Mouse (Mus musculus): Measurements from ENCODE around the gene Syn3. TPM values are rescaled to one million over a fixed set of nuclear protein-coding genes. Genes with fewer than 3 reads are reported as not detected.

Syn3 gene
- polyA plus RNA-seq, 1 experiment from 2014 or later, result 24.8 TPM

GRCm38 (mm10) chr10:86340991-86341527, 157.6 kb downstream of the Syn3 start:
- no peak for ATAC-seq
- no peaks in the 10 kb centered on the region for H3K27me3 ChIP-seq (replicated peaks; ENCODE audit: control insufficient read depth, insufficient read depth, low read length)
- peaks cover 7% of the 10 kb centered on the region; the same call in 1 of the 2 replicates for H3K4me1 ChIP-seq (replicated peaks; ENCODE audit: control insufficient read depth, insufficient read depth, low read length)
- no peaks in the 10 kb centered on the region for H3K9me3 ChIP-seq (ENCODE audit: control insufficient read depth, low read length)
- WGBS, result 76% methylated on average over 3 of the region's 3 CpGs
- H3K36me3 ChIP-seq (ENCODE audit: control insufficient read depth, insufficient read depth), result no peaks in the 10 kb centered on the region
- H3K4me2 ChIP-seq (ENCODE audit: low read length), result no peak overlapping the region
- H3K9ac ChIP-seq (replicated peaks; ENCODE audit: low read depth, low read length), result no peak overlapping the region
- H3K4me3 ChIP-seq (replicated peaks; ENCODE audit: low read length), result no peak overlapping the region
- no peak overlapping the region for H3K27ac ChIP-seq (ENCODE audit: low read length)

GRCm38 (mm10) chr10:86340421-86340820, 158.3 kb downstream of the Syn3 start:
- no peak for ATAC-seq
- no peaks in the 10 kb centered on the region for H3K9me3 ChIP-seq (ENCODE audit: control insufficient read depth, low read length)
- no peaks in the 10 kb centered on the region for H3K27me3 ChIP-seq (replicated peaks; ENCODE audit: control insufficient read depth, insufficient read depth, low read length)
- H3K4me1 ChIP-seq (replicated peaks; ENCODE audit: control insufficient read depth, insufficient read depth, low read length), result peaks cover 7% of the 10 kb centered on the region; the same call in 1 of the 2 replicates
- no peak overlapping the region for H3K4me2 ChIP-seq (ENCODE audit: low read length)
- WGBS, result 69% methylated on average over 7 of the region's 7 CpGs
- H3K27ac ChIP-seq (ENCODE audit: low read length), result no peak overlapping the region
- H3K36me3 ChIP-seq (ENCODE audit: control insufficient read depth, insufficient read depth), result no peaks in the 10 kb centered on the region
- no peak overlapping the region for H3K4me3 ChIP-seq (replicated peaks; ENCODE audit: low read length)
- H3K9ac ChIP-seq (replicated peaks; ENCODE audit: low read depth, low read length), result no peak overlapping the region

GRCm38 (mm10) chr10:86339649-86340379, 158.9 kb downstream of the Syn3 start:
- no peak overlapping the region for H3K27ac ChIP-seq (ENCODE audit: low read length)
- no peak for ATAC-seq
- no peak overlapping the region for H3K4me3 ChIP-seq (replicated peaks; ENCODE audit: low read length)
- no peak overlapping the region for H3K4me2 ChIP-seq (ENCODE audit: low read length)
- H3K9me3 ChIP-seq (ENCODE audit: control insufficient read depth, low read length), result no peaks in the 10 kb centered on the region
- H3K36me3 ChIP-seq (ENCODE audit: control insufficient read depth, insufficient read depth), result no peaks in the 10 kb centered on the region
- no peaks in the 10 kb centered on the region for H3K27me3 ChIP-seq (replicated peaks; ENCODE audit: control insufficient read depth, insufficient read depth, low read length)
- H3K4me1 ChIP-seq (replicated peaks; ENCODE audit: control insufficient read depth, insufficient read depth, low read length), result peaks cover 7% of the 10 kb centered on the region; the same call in 1 of the 2 replicates
- H3K9ac ChIP-seq (replicated peaks; ENCODE audit: low read depth, low read length), result no peak overlapping the region
- 75% methylated on average over 2 of the region's 2 CpGs for WGBS

- H3K27me3 ChIP-seq (replicated peaks; ENCODE audit: control insufficient read depth, insufficient read depth, low read length), result no peaks in the 10 kb centered on the region
- H3K27ac ChIP-seq (ENCODE audit: low read length), result no peak overlapping the region
- WGBS, result 82% methylated on average over 4 of the region's 4 CpGs
- no peak for ATAC-seq
- no peak overlapping the region for H3K9ac ChIP-seq (replicated peaks; ENCODE audit: low read depth, low read length)
- peaks cover 7% of the 10 kb centered on the region; the same call in 1 of the 2 replicates for H3K4me1 ChIP-seq (replicated peaks; ENCODE audit: control insufficient read depth, insufficient read depth, low read length)
- H3K9me3 ChIP-seq (ENCODE audit: control insufficient read depth, low read length), result no peaks in the 10 kb centered on the region
- H3K4me2 ChIP-seq (ENCODE audit: low read length), result no peak overlapping the region
- H3K36me3 ChIP-seq (ENCODE audit: control insufficient read depth, insufficient read depth), result no peaks in the 10 kb centered on the region
- no peak overlapping the region for H3K4me3 ChIP-seq (replicated peaks; ENCODE audit: low read length)
Observed at GRCm38 (mm10) chr10:86339121-86339520, 159.6 kb downstream of the Syn3 start.

GRCm38 (mm10) chr10:86338121-86338715, 160.5 kb downstream of the Syn3 start:
- Histone ChIP-seq H3K4me1 (replicated peaks; ENCODE audit: control insufficient read depth, insufficient read depth, low read length) (peaks cover 7% of the 10 kb centered on the region; the same call in 1 of the 2 replicates), H3K9ac (replicated peaks; ENCODE audit: low read depth, low read length) (no peak overlapping the region), H3K36me3 (ENCODE audit: control insufficient read depth, insufficient read depth) (no peaks in the 10 kb centered on the region), H3K4me3 (replicated peaks; ENCODE audit: low read length) (no peak overlapping the region), H3K27me3 (replicated peaks; ENCODE audit: control insufficient read depth, insufficient read depth, low read length) (no peaks in the 10 kb centered on the region), H3K27ac (ENCODE audit: low read length) (no peak overlapping the region), H3K4me2 (ENCODE audit: low read length) (no peak overlapping the region), H3K9me3 (ENCODE audit: control insufficient read depth, low read length) (no peaks in the 10 kb centered on the region)
- no peak for ATAC-seq
- 42% methylated on average over 4 of the region's 4 CpGs for WGBS

- Histone ChIP-seq H3K9ac (replicated peaks; ENCODE audit: low read depth, low read length) (no peak overlapping the region), H3K4me3 (replicated peaks; ENCODE audit: low read length) (no peak overlapping the region), H3K9me3 (ENCODE audit: control insufficient read depth, low read length) (no peaks in the 10 kb centered on the region), H3K27me3 (replicated peaks; ENCODE audit: control insufficient read depth, insufficient read depth, low read length) (no peaks in the 10 kb centered on the region), H3K27ac (ENCODE audit: low read length) (no peak overlapping the region), H3K4me1 (replicated peaks; ENCODE audit: control insufficient read depth, insufficient read depth, low read length) (peaks cover 11% of the 10 kb centered on the region), H3K36me3 (ENCODE audit: control insufficient read depth, insufficient read depth) (no peaks in the 10 kb centered on the region), H3K4me2 (ENCODE audit: low read length) (no peak overlapping the region)
- 18% methylated on average over 3 of the region's 3 CpGs for WGBS
- no peak for ATAC-seq
Observed at GRCm38 (mm10) chr10:86337239-86337638, 161.5 kb downstream of the Syn3 start.

- Histone ChIP-seq H3K27me3 (replicated peaks; ENCODE audit: control insufficient read depth, insufficient read depth, low read length) (no peaks in the 10 kb centered on the region), H3K4me2 (ENCODE audit: low read length) (no peak overlapping the region), H3K4me1 (replicated peaks; ENCODE audit: control insufficient read depth, insufficient read depth, low read length) (peaks cover 17% of the 10 kb centered on the region), H3K36me3 (ENCODE audit: control insufficient read depth, insufficient read depth) (no peaks in the 10 kb centered on the region), H3K9me3 (ENCODE audit: control insufficient read depth, low read length) (no peaks in the 10 kb centered on the region), H3K9ac (replicated peaks; ENCODE audit: low read depth, low read length) (no peak overlapping the region), H3K4me3 (replicated peaks; ENCODE audit: low read length) (no peak overlapping the region), H3K27ac (ENCODE audit: low read length) (no peak overlapping the region)
- WGBS, result 30% methylated on average over 1 of the region's 1 CpGs
- no peak for ATAC-seq
Observed at GRCm38 (mm10) chr10:86336506-86336905, 162.2 kb downstream of the Syn3 start.

GRCm38 (mm10) chr10:86334581-86334980, 164.1 kb downstream of the Syn3 start:
- 60% methylated on average over 8 of the region's 8 CpGs for WGBS
- H3K27ac ChIP-seq (ENCODE audit: low read length), result no peak overlapping the region
- H3K36me3 ChIP-seq (ENCODE audit: control insufficient read depth, insufficient read depth), result no peaks in the 10 kb centered on the region
- peaks cover 17% of the 10 kb centered on the region for H3K4me1 ChIP-seq (replicated peaks; ENCODE audit: control insufficient read depth, insufficient read depth, low read length)
- no peak overlapping the region for H3K4me3 ChIP-seq (replicated peaks; ENCODE audit: low read length)
- ATAC-seq, result no peak
- H3K4me2 ChIP-seq (ENCODE audit: low read length), result no peak overlapping the region
- no peak overlapping the region for H3K9ac ChIP-seq (replicated peaks; ENCODE audit: low read depth, low read length)
- no peaks in the 10 kb centered on the region for H3K27me3 ChIP-seq (replicated peaks; ENCODE audit: control insufficient read depth, insufficient read depth, low read length)
- no peaks in the 10 kb centered on the region for H3K9me3 ChIP-seq (ENCODE audit: control insufficient read depth, low read length)

GRCm38 (mm10) chr10:86332942-86333341, 165.8 kb downstream of the Syn3 start:
- no peaks in the 10 kb centered on the region for H3K9me3 ChIP-seq (ENCODE audit: control insufficient read depth, low read length)
- H3K4me2 ChIP-seq (ENCODE audit: low read length), result no peak overlapping the region
- H3K27ac ChIP-seq (ENCODE audit: low read length), result no peak overlapping the region; the same call in 1 of the 2 replicates
- H3K4me1 ChIP-seq (replicated peaks; ENCODE audit: control insufficient read depth, insufficient read depth, low read length), result peaks cover 14% of the 10 kb centered on the region
- H3K36me3 ChIP-seq (ENCODE audit: control insufficient read depth, insufficient read depth), result no peaks in the 10 kb centered on the region
- ATAC-seq, result no peak
- H3K27me3 ChIP-seq (replicated peaks; ENCODE audit: control insufficient read depth, insufficient read depth, low read length), result no peaks in the 10 kb centered on the region
- no peak overlapping the region for H3K4me3 ChIP-seq (replicated peaks; ENCODE audit: low read length)
- WGBS, result 85% methylated on average over 3 of the region's 3 CpGs
- no peak overlapping the region for H3K9ac ChIP-seq (replicated peaks; ENCODE audit: low read depth, low read length)

All from forebrain, embryonic 16.5 days (tissue).